Mouse (Mus musculus) heart, adult 2 months (tissue): ENCODE measurements at regions not wholly inside any gene's neighbourhood (a gene's known extent, or its start where the extent isn't known, plus 50 kb on each side); places are given as distances from the start of the nearest gene placed in this dataset.

Experiments used
- CTCF ChIP-seq: fragments of 200-600 bp; IDR thresholded peaks from 2 replicates; pipeline ENCODE4 v1.8.1; 2022; ENCODE audit warnings: antibody characterized with exemption, mild to moderate bottlenecking, moderate library complexity
- EP300 ChIP-seq: fragments of 200-500 bp; IDR thresholded peaks from 2 replicates; pipeline ENCODE4 v1.6.1; 2011; ENCODE audit warnings: low read depth, low read length, control low read depth; ENCODE audit not compliant: insufficient read depth
- POLR2A ChIP-seq: fragments of 200-500 bp; IDR thresholded peaks from 2 replicates; pipeline ENCODE4 v1.6.1; 2011; ENCODE audit warnings: mild to moderate bottlenecking, low read depth, low read length, control low read depth; ENCODE audit not compliant: insufficient read depth

- TF ChIP-seq EP300 (no peak), POLR2A (no peak), CTCF (no peak)
Observed at GRCm38 (mm10) chr15:7493126-7493669, 95.0 kb upstream of the Egflam start.
